Comparison of ENCODE assay signal across 1 mouse cellular context in the genomic region with DNA sequence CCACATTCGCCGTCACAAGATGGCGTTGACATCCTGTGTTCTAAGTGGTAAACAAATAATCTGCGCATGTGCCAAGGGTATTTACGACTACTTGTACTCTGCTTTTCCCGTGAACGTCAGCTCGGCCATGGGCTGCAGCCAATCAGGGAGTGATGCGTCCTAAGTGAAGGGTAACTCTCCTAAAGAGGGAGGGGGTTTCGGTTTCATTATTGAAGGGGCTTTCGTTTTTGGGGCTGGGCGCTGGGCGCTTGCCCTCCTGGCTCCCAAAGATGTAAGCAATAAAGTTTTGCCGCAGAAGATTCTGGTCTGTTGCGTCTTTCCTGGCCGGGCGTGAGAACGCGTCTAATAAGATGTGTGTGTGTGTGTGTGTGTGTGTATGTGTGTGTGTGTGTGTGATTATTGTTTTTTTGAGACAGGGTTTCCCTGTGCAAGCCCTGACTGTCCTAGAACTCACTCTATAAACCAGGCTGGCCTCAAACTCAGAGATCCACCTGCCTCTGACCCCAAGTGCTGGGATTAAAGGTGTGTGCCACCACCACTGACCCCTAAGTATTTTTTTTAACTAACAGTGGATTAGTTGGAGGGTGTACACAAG.
TF ChIP-seq lines count a peak whose summit lies in the region.

No protein-coding gene starts in this region.

TF ChIP-seq in CH12.LX, 34 proteins besides CTCF, POLR2A, EP300 and RAD21:
- TF ChIP-seq SIN3A (IDR thresholded peaks at IDR 0.05; ENCODE audit: low read length) (peak; percentile 88), HCFC1 (IDR thresholded peaks at IDR 0.05; ENCODE audit: low read depth, low read length) (peak; percentile 66), IRF4 (IDR thresholded peaks at IDR 0.05; ENCODE audit: low read depth, low read length) (peak; percentile 76), NELFE (IDR thresholded peaks at IDR 0.05; ENCODE audit: low read depth, low read length) (peak; percentile 51; the same call in 1 of the 2 replicates), MEF2A (IDR thresholded peaks at IDR 0.05; ENCODE audit: borderline replicate concordance, low read depth, low read length) (peak; percentile 55; the same call in 1 of the 2 replicates), TCF12 (IDR thresholded peaks at IDR 0.05; ENCODE audit: low read depth, low read length) (peak; percentile 75), NRF1 (IDR thresholded peaks at IDR 0.05; ENCODE audit: low read depth, low read length) (peak; percentile 72), ETS1 (conservative IDR thresholded peaks at IDR 0.05; ENCODE audit: low read depth, low read length) (peak; percentile 58; the same call in 1 of the 2 replicates), MXI1 (IDR thresholded peaks at IDR 0.05; ENCODE audit: low read depth, low read length) (peak; percentile 38; the same call in 1 of the 2 replicates), MAZ (IDR thresholded peaks at IDR 0.05; ENCODE audit: low read depth, low read length) (0 out of 2 replicates have a peak, but pooled peaks have one; percentile 47)
